Mouse (Mus musculus): ENCODE data around the gene Shroom3. TPM values are rescaled to one million over a fixed set of nuclear protein-coding genes. Genes with fewer than 3 reads are reported as not detected.
A peak's percentile ranks its signal among the peaks of the same experiment; 100 is the strongest.

The Shroom3 gene
- polyA plus RNA-seq, 1 experiment from 2014 or later = 11.3 TPM

GRCm38 (mm10) chr5:92954827-92955475 lies 271.7 kb downstream of the Shroom3 start:
- peaks cover 38% of the 10 kb centered on the region for H3K4me1 ChIP-seq (replicated peaks)
- H3K9ac ChIP-seq = no peak overlapping the region
- H3K27ac ChIP-seq = peak overlapping the region; percentile 12; the same call in 1 of the 2 replicates
- peaks cover 53% of the 10 kb centered on the region for H3K36me3 ChIP-seq
- 39% methylated on average over 6 of the region's 6 CpGs for WGBS
- H3K4me2 ChIP-seq = no peak overlapping the region
- H3K27me3 ChIP-seq = no peaks in the 10 kb centered on the region
- H3K9me3 ChIP-seq (replicated peaks) = no peaks in the 10 kb centered on the region
- no peak overlapping the region for H3K4me3 ChIP-seq
- ATAC-seq (replicated peaks; ENCODE audit: insufficient number of reproducible peaks, insufficient read depth, low FRiP score, low read depth) = no peak

GRCm38 (mm10) chr5:92959287-92959686 lies 276.1 kb downstream of the Shroom3 start:
- H3K4me1 ChIP-seq (replicated peaks) = peaks cover 68% of the 10 kb centered on the region
- H3K9ac ChIP-seq = peak overlapping the region; percentile 33; the same call in 1 of the 2 replicates
- no peaks in the 10 kb centered on the region for H3K27me3 ChIP-seq
- peak overlapping the region; percentile 93 for H3K27ac ChIP-seq
- H3K36me3 ChIP-seq = peaks cover 33% of the 10 kb centered on the region; the same call in 1 of the 2 replicates
- no peak for ATAC-seq (replicated peaks; ENCODE audit: insufficient number of reproducible peaks, insufficient read depth, low FRiP score, low read depth)
- peak overlapping the region; percentile 40 for H3K4me2 ChIP-seq
- 49% methylated on average over 10 of the region's 10 CpGs for WGBS
- H3K4me3 ChIP-seq = no peak overlapping the region
- H3K9me3 ChIP-seq (replicated peaks) = no peaks in the 10 kb centered on the region

- Histone ChIP-seq H3K27ac (peak overlapping the region; percentile 93), H3K4me3 (no peak overlapping the region), H3K9ac (peak overlapping the region; percentile 33; the same call in 1 of the 2 replicates), H3K27me3 (no peaks in the 10 kb centered on the region), H3K36me3 (peaks cover 38% of the 10 kb centered on the region; the same call in 1 of the 2 replicates), H3K4me2 (peak overlapping the region; percentile 40), H3K9me3 (replicated peaks) (no peaks in the 10 kb centered on the region), H3K4me1 (replicated peaks) (peaks cover 65% of the 10 kb centered on the region)
- WGBS = 26% methylated on average over 9 of the region's 9 CpGs
- no peak for ATAC-seq (replicated peaks; ENCODE audit: insufficient number of reproducible peaks, insufficient read depth, low FRiP score, low read depth)
Observed at GRCm38 (mm10) chr5:92959708-92960107, 276.5 kb downstream of the Shroom3 start.

GRCm38 (mm10) chr5:92961353-92961752 lies 278.1 kb downstream of the Shroom3 start:
- H3K27me3 ChIP-seq = no peaks in the 10 kb centered on the region
- ATAC-seq (replicated peaks; ENCODE audit: insufficient number of reproducible peaks, insufficient read depth, low FRiP score, low read depth) = no peak
- WGBS = 68% methylated on average over 11 of the region's 11 CpGs
- peak overlapping the region; percentile 93 for H3K27ac ChIP-seq
- H3K36me3 ChIP-seq = peaks cover 39% of the 10 kb centered on the region
- no peaks in the 10 kb centered on the region for H3K9me3 ChIP-seq (replicated peaks)
- H3K4me2 ChIP-seq = peak overlapping the region; percentile 36; the same call in 1 of the 2 replicates
- peaks cover 55% of the 10 kb centered on the region for H3K4me1 ChIP-seq (replicated peaks)
- no peak overlapping the region for H3K4me3 ChIP-seq
- H3K9ac ChIP-seq = no peak overlapping the region

- Histone ChIP-seq H3K4me3 (no peak overlapping the region), H3K27me3 (no peaks in the 10 kb centered on the region), H3K4me1 (replicated peaks) (peaks cover 55% of the 10 kb centered on the region), H3K9me3 (replicated peaks) (no peaks in the 10 kb centered on the region), H3K9ac (no peak overlapping the region), H3K4me2 (peak overlapping the region; percentile 36), H3K27ac (peak overlapping the region; percentile 93), H3K36me3 (peaks cover 39% of the 10 kb centered on the region)
- ATAC-seq (replicated peaks; ENCODE audit: insufficient number of reproducible peaks, insufficient read depth, low FRiP score, low read depth) = peak; percentile 85
- WGBS = 25% methylated on average over 7 of the region's 7 CpGs
Observed at GRCm38 (mm10) chr5:92961770-92962231, 278.6 kb downstream of the Shroom3 start.

- H3K27ac ChIP-seq = no peak overlapping the region
- H3K4me3 ChIP-seq = no peak overlapping the region
- no peak for ATAC-seq (replicated peaks; ENCODE audit: insufficient number of reproducible peaks, insufficient read depth, low FRiP score, low read depth)
- no peaks in the 10 kb centered on the region for H3K9me3 ChIP-seq (replicated peaks)
- no peak overlapping the region for H3K9ac ChIP-seq
- H3K4me2 ChIP-seq = no peak overlapping the region
- peaks cover 35% of the 10 kb centered on the region for H3K36me3 ChIP-seq
- no peaks in the 10 kb centered on the region for H3K27me3 ChIP-seq
- 73% methylated on average over 13 of the region's 13 CpGs for WGBS
- peaks cover 36% of the 10 kb centered on the region for H3K4me1 ChIP-seq (replicated peaks)
Observed at GRCm38 (mm10) chr5:92964691-92965090, 281.5 kb downstream of the Shroom3 start.

GRCm38 (mm10) chr5:92967143-92967542 lies 283.9 kb downstream of the Shroom3 start:
- 69% methylated on average over 9 of the region's 9 CpGs for WGBS
- Histone ChIP-seq H3K9me3 (replicated peaks) (no peaks in the 10 kb centered on the region), H3K4me2 (no peak overlapping the region), H3K4me1 (replicated peaks) (peaks cover 12% of the 10 kb centered on the region), H3K9ac (no peak overlapping the region), H3K27ac (no peak overlapping the region), H3K4me3 (no peak overlapping the region), H3K27me3 (no peaks in the 10 kb centered on the region), H3K36me3 (peaks cover 35% of the 10 kb centered on the region)
- no peak for ATAC-seq (replicated peaks; ENCODE audit: insufficient number of reproducible peaks, insufficient read depth, low FRiP score, low read depth)

- H3K9me3 ChIP-seq (replicated peaks) = no peaks in the 10 kb centered on the region
- 87% methylated on average over 3 of the region's 3 CpGs for WGBS
- H3K4me2 ChIP-seq = no peak overlapping the region
- H3K4me1 ChIP-seq (replicated peaks) = peaks cover 6% of the 10 kb centered on the region
- ATAC-seq (replicated peaks; ENCODE audit: insufficient number of reproducible peaks, insufficient read depth, low FRiP score, low read depth) = no peak
- H3K36me3 ChIP-seq = peaks cover 34% of the 10 kb centered on the region
- H3K4me3 ChIP-seq = no peak overlapping the region
- H3K9ac ChIP-seq = no peak overlapping the region
- H3K27ac ChIP-seq = no peak overlapping the region
- no peaks in the 10 kb centered on the region for H3K27me3 ChIP-seq
Observed at GRCm38 (mm10) chr5:92967906-92968305, 284.7 kb downstream of the Shroom3 start.

GRCm38 (mm10) chr5:92969443-92969842 lies 286.2 kb downstream of the Shroom3 start:
- Histone ChIP-seq H3K9ac (no peak overlapping the region), H3K36me3 (peaks cover 20% of the 10 kb centered on the region), H3K4me1 (replicated peaks) (no peaks in the 10 kb centered on the region), H3K27me3 (no peaks in the 10 kb centered on the region), H3K4me3 (no peak overlapping the region), H3K4me2 (no peak overlapping the region), H3K9me3 (replicated peaks) (no peaks in the 10 kb centered on the region), H3K27ac (no peak overlapping the region)
- no peak for ATAC-seq (replicated peaks; ENCODE audit: insufficient number of reproducible peaks, insufficient read depth, low FRiP score, low read depth)
- WGBS = 56% methylated on average over 8 of the region's 8 CpGs

- 40% methylated on average over 2 of the region's 2 CpGs for WGBS
- Histone ChIP-seq H3K4me2 (no peak overlapping the region), H3K9ac (no peak overlapping the region), H3K4me1 (replicated peaks) (no peaks in the 10 kb centered on the region), H3K27ac (no peak overlapping the region), H3K4me3 (no peak overlapping the region), H3K9me3 (replicated peaks) (no peaks in the 10 kb centered on the region), H3K36me3 (peaks cover 16% of the 10 kb centered on the region), H3K27me3 (no peaks in the 10 kb centered on the region)
- ATAC-seq (replicated peaks; ENCODE audit: insufficient number of reproducible peaks, insufficient read depth, low FRiP score, low read depth) = no peak
Observed at GRCm38 (mm10) chr5:92969926-92970325, 286.7 kb downstream of the Shroom3 start.

- peaks cover 11% of the 10 kb centered on the region for H3K36me3 ChIP-seq
- no peaks in the 10 kb centered on the region for H3K27me3 ChIP-seq
- 30% methylated on average over 7 of the region's 7 CpGs for WGBS
- no peaks in the 10 kb centered on the region for H3K4me1 ChIP-seq (replicated peaks)
- H3K27ac ChIP-seq = no peak overlapping the region
- H3K9ac ChIP-seq = no peak overlapping the region
- no peak overlapping the region for H3K4me2 ChIP-seq
- no peaks in the 10 kb centered on the region for H3K9me3 ChIP-seq (replicated peaks)
- ATAC-seq (replicated peaks; ENCODE audit: insufficient number of reproducible peaks, insufficient read depth, low FRiP score, low read depth) = no peak
- H3K4me3 ChIP-seq = no peak overlapping the region
Observed at GRCm38 (mm10) chr5:92970480-92970879, 287.2 kb downstream of the Shroom3 start.

- no peak for ATAC-seq (replicated peaks; ENCODE audit: insufficient number of reproducible peaks, insufficient read depth, low FRiP score, low read depth)
- no peak overlapping the region for H3K4me2 ChIP-seq
- no peak overlapping the region for H3K27ac ChIP-seq
- H3K9me3 ChIP-seq (replicated peaks) = no peaks in the 10 kb centered on the region
- H3K27me3 ChIP-seq = no peaks in the 10 kb centered on the region
- 82% methylated on average over 6 of the region's 6 CpGs for WGBS
- H3K9ac ChIP-seq = no peak overlapping the region
- H3K4me3 ChIP-seq = no peak overlapping the region
- H3K4me1 ChIP-seq (replicated peaks) = no peaks in the 10 kb centered on the region
- no peaks in the 10 kb centered on the region for H3K36me3 ChIP-seq
Observed at GRCm38 (mm10) chr5:92980393-92980792, 297.2 kb downstream of the Shroom3 start.
